In genomic region chr13:5373191-5373590, GRCm38 (mm10) we compare ENCODE assay signal across 27 mouse cellular contexts.
"Had no signal": no experiment of that assay in that cellular context is flagged by ENCODE, and none has a peak within 500 bp of the region (broad histone marks: within the 10 kb centered on the region; RNA-seq: fewer than 3 reads in every experiment).

No protein-coding gene starts in this region.

- H3K27me3 ChIP-seq: heart, embryonic 12.5 days; hindbrain, embryonic 12.5 days; intestine, embryonic 15.5 days; limb, embryonic 12.5 days; liver, embryonic 13.5 days; liver, embryonic 15.5 days had no signal

- H3K4me2 ChIP-seq: heart, embryonic 12.5 days; hindbrain, embryonic 12.5 days; hindbrain, embryonic 14.5 days; intestine, embryonic 15.5 days; limb, embryonic 12.5 days; liver, embryonic 11.5 days; liver, embryonic 13.5 days; liver, embryonic 15.5 days had no signal

- ATAC-seq: hindbrain, embryonic 16.5 days; inflammation-experienced regulatory T-cells, adult 6 months; intestine, embryonic 15.5 days; intestine, postnatal 0 days had no signal

- H3K9me3 ChIP-seq: heart, embryonic 10.5 days; heart, embryonic 12.5 days; hindbrain, embryonic 10.5 days; hindbrain, embryonic 12.5 days; intestine, embryonic 15.5 days; limb, embryonic 10.5 days; limb, embryonic 12.5 days; liver, embryonic 13.5 days; liver, embryonic 15.5 days had no signal

- H3K36me3 ChIP-seq: heart, embryonic 10.5 days; heart, embryonic 12.5 days; hindbrain, embryonic 10.5 days; hindbrain, embryonic 12.5 days; intestine, embryonic 15.5 days; limb, embryonic 10.5 days; limb, embryonic 12.5 days; liver, embryonic 13.5 days; liver, embryonic 15.5 days had no signal

- H3K4me3 ChIP-seq: gastrocnemius, adult 2 months; heart, embryonic 10.5 days; heart, embryonic 12.5 days; hindbrain, embryonic 10.5 days; hindbrain, embryonic 12.5 days; intestine, embryonic 15.5 days; layer of hippocampus, adult 2 months; left cerebral cortex, adult 2 months; limb, embryonic 10.5 days; limb, embryonic 12.5 days; liver, embryonic 13.5 days; liver, embryonic 15.5 days had no signal

- DNase-seq: gastrocnemius, adult 2 months; gastrocnemius, postnatal 10 days; gastrocnemius, postnatal 36 days; heart, adult 11 months; heart, postnatal 10 days; heart, postnatal 4 days; kidney, adult 18-20 months; kidney, adult 8-10 months; kidney, postnatal 14 days; kidney, postnatal 4 days; liver; liver, embryonic 13.5 days had no signal

- H3K4me1 ChIP-seq: hindbrain, embryonic 10.5 days; hindbrain, embryonic 12.5 days; intestine, embryonic 15.5 days; limb, embryonic 10.5 days; limb, embryonic 12.5 days; liver, embryonic 13.5 days; liver, embryonic 15.5 days had no signal

- H3K27ac ChIP-seq: gastrocnemius, adult 2 months; heart, embryonic 10.5 days; hindbrain, embryonic 10.5 days; hindbrain, embryonic 12.5 days; hindbrain, embryonic 14.5 days; intestine, embryonic 15.5 days; layer of hippocampus, adult 2 months; left cerebral cortex, adult 2 months; limb, embryonic 10.5 days; limb, embryonic 12.5 days; liver, embryonic 13.5 days; liver, embryonic 15.5 days had no signal

- H3K9ac ChIP-seq: heart, embryonic 12.5 days; hindbrain, embryonic 12.5 days; hindbrain, embryonic 14.5 days; intestine, embryonic 15.5 days; limb, embryonic 12.5 days; liver, embryonic 13.5 days; liver, embryonic 15.5 days had no signal
